Mouse (Mus musculus) lung, adult 2 months (tissue): ENCODE measurements around the gene Cab39l. TPM values are rescaled to one million over a fixed set of nuclear protein-coding genes. Genes with fewer than 3 reads are reported as not detected.

ENCODE experiments used
- DNase-seq: peaks from one replicate; pipeline ENCODE4 v3.0.0; 2022
- H3K4me1 ChIP-seq: fragments of 200-500 bp; 2 replicates; pipeline ENCODE4 v1.6.1; 2011; ENCODE audit warnings: low read length; ENCODE audit not compliant: control insufficient read depth, insufficient read depth
- H3K4me3 ChIP-seq: fragments of 200-500 bp; replicated peaks from 2 replicates; pipeline ENCODE3; 2011; ENCODE audit warnings: low read depth, mild to moderate bottlenecking, control low read depth, low read length; ENCODE audit errors: extremely low read depth
- CTCF ChIP-seq: fragments of 200-500 bp; IDR thresholded peaks from 2 replicates; pipeline ENCODE4 v1.5.1; 2011; ENCODE audit warnings: mild to moderate bottlenecking, low read length, control low read depth; ENCODE audit not compliant: insufficient read depth
- POLR2A ChIP-seq: fragments of 200-500 bp; IDR thresholded peaks from 2 replicates; pipeline ENCODE4 v1.6.1; 2011; ENCODE audit warnings: low read depth, mild to moderate bottlenecking, control low read depth, low read length, borderline replicate concordance; ENCODE audit errors: extremely low read depth
- WGBS: fragments of 180-500 bp; shearing (Covaris S2); methylation state at CpG from one replicate; pipeline ENCODE4 v1.1.7; 2018; 5-methylcytosine and 5-hydroxymethylcytosine counted together
- polyA plus RNA-seq: library from polyadenylated mRNA; depleted of rRNA; stranded (reverse); fragments of >200 nt; gene quantifications from 2 replicates; pipeline ENCODE4 v1.2.3, GENCODE M21; 2012; rRNA removed

Cab39l gene
- polyA plus RNA-seq, 1 experiment, result 13.1 TPM

DNA sequence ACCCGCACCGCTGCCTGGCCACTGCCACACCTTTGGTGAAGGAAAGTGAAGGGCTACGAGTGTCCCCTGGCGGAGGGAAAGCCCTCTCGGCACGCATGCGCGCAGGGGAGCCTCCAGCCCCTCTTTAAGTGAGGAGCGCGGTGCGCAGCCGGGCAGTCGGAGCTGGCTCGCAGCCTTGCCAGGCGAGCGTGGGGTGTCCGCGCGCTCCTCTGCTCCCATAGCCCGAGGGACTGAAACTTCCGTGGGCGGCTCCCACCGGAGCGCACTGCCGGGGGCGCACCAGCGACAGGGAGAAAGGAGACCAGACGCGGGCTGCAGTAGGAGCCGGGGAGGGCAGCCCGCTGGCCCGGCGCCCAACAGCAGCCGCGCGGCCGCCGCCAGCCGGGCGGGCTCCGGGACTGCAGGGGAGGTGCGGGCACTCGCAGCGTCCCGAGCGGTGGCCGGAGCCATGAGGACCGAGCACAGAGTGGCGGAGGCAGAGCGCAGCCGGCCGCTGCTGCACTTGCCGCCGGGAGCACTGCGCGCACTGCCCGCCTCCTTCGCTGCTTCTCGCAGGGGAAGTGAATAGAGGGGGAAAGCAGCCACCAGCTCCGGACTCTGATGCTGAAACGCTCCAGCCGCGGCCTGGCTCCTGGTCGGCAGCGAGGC lies 184.5 kb downstream of the Cab39l start, which contains the start of gene Shisa2:
Gene Shisa2 (plus strand): TSS at position 151 of the 648 bp plus-strand sequence.
- peak within 1 kb of the TSS; percentile 41 for H3K4me3 ChIP-seq
- no peak for TF ChIP-seq POLR2A
- TF ChIP-seq CTCF, result 0 out of 2 replicates have a peak, but pooled peaks have one; percentile 2
- under 1% methylated on average over 62 of the region's 65 CpGs for WGBS
- DNase-seq, result peak; percentile 47
- no peaks in the 10 kb centered on the region; the same call in 1 of the 2 replicates for H3K4me1 ChIP-seq

- WGBS, result 2% methylated on average over 51 of the region's 51 CpGs
- TF ChIP-seq POLR2A (no peak), CTCF (no peak)
- Histone ChIP-seq H3K4me3 (peak overlapping the region; percentile 41), H3K4me1 (no peaks in the 10 kb centered on the region; the same call in 1 of the 2 replicates)
- peak; percentile 11 for DNase-seq
These were observed 185.1 kb downstream of the Cab39l start for GRCm38 (mm10) chr14:59625806-59626364.

DNA sequence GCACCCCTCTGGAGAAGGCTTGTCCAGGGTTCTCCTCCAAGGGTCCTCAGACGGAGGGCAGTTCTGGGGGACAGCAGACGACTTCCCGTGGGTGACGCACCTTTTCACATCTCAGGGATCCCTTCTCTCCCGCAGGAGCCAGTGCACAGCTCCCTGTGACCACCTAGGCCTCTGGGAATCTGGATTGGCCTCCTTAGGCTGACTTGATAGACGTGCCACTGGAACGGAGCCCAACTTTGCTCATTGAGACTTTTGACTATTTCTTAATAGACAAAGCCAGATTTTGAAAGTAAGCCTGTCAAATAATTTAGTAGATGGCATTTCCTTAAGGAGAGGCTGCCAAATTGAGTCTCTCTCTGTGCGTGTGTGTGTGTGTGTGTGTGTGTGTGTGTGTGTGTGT lies 185.9 kb downstream of the Cab39l start:
- no peaks in the 10 kb centered on the region; the same call in 1 of the 2 replicates for H3K4me1 ChIP-seq
- DNase-seq, result no peak
- TF ChIP-seq CTCF (no peak), POLR2A (no peak)
- H3K4me3 ChIP-seq, result no peak overlapping the region
- WGBS, result 38% methylated on average over 8 of the region's 8 CpGs

GRCm38 (mm10) chr14:59627142-59627680 lies 186.4 kb downstream of the Cab39l start:
- no peak overlapping the region for H3K4me3 ChIP-seq
- 45% methylated on average over 9 of the region's 9 CpGs for WGBS
- DNase-seq, result no peak
- H3K4me1 ChIP-seq, result no peaks in the 10 kb centered on the region; the same call in 1 of the 2 replicates
- TF ChIP-seq POLR2A (no peak), CTCF (no peak)

- 59% methylated on average over 7 of the region's 7 CpGs for WGBS
These were observed 187.1 kb downstream of the Cab39l start for GRCm38 (mm10) chr14:59627823-59628222.

GRCm38 (mm10) chr14:59629308-59629707 lies 188.5 kb downstream of the Cab39l start:
- WGBS, result 84% methylated on average over 15 of the region's 15 CpGs
- no peak for TF ChIP-seq POLR2A
- TF ChIP-seq CTCF, result no peak
- no peak overlapping the region for H3K4me3 ChIP-seq
- no peak for DNase-seq
- H3K4me1 ChIP-seq, result no peaks in the 10 kb centered on the region; the same call in 1 of the 2 replicates

More at GRCm38 (mm10) chr14:59627823-59628222, 187.1 kb downstream of the Cab39l start:
- Histone ChIP-seq H3K4me1 (no peaks in the 10 kb centered on the region; the same call in 1 of the 2 replicates), H3K4me3 (no peak overlapping the region)
- DNase-seq, result no peak
- TF ChIP-seq POLR2A (no peak), CTCF (no peak)

GRCm38 (mm10) chr14:59630096-59630495 lies 189.3 kb downstream of the Cab39l start:
- no peak for DNase-seq
- Histone ChIP-seq H3K4me1 (no peaks in the 10 kb centered on the region; the same call in 1 of the 2 replicates), H3K4me3 (no peak overlapping the region)
- WGBS, result 83% methylated on average over 9 of the region's 9 CpGs
- TF ChIP-seq POLR2A (no peak), CTCF (no peak)

- TF ChIP-seq POLR2A, result no peak
- TF ChIP-seq CTCF, result no peak
- DNase-seq, result no peak
- WGBS, result 90% methylated on average over 6 of the region's 6 CpGs
These were observed 191.3 kb downstream of the Cab39l start for GRCm38 (mm10) chr14:59632067-59632466.

DNA sequence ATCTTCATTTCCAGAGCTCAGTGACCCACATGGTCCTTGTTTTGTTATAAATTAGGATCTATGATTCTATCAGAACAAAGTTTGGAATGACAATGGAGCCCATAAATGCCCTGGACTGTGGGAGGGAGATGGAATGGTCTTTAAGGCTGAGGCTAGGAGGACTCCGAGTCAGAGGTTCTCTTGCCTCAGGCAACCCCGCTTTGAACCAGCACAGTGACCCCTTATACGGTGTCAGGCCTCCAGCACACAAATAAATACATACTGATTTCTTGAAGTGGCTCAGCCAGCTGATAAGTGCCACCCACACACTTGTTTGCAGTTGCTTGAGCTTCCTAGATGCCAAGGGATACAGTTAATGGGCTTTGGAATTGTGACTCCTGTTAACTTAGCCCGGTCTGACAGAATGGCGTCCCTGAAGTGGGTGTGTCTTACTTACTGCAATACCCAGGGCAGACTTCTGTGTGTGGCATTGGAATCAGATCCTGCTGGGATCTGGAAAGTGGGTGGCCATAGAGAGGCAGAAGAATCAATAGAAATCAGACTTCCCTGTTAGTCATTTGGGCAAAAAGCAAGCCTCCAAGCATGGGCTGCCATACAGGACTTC lies 192.6 kb downstream of the Cab39l start:
- Histone ChIP-seq H3K4me3 (no peak overlapping the region), H3K4me1 (no peaks in the 10 kb centered on the region)
- no peak for DNase-seq
- no peak for TF ChIP-seq CTCF
- TF ChIP-seq POLR2A, result no peak
- 61% methylated on average over 5 of the region's 5 CpGs for WGBS

More at GRCm38 (mm10) chr14:59632067-59632466, 191.3 kb downstream of the Cab39l start:
- Histone ChIP-seq H3K4me1 (no peaks in the 10 kb centered on the region), H3K4me3 (no peak overlapping the region)

- Histone ChIP-seq H3K4me1 (no peaks in the 10 kb centered on the region), H3K4me3 (no peak overlapping the region)
- TF ChIP-seq CTCF, result no peak
- no peak for TF ChIP-seq POLR2A
- no peak for DNase-seq
- 83% methylated on average over 9 of the region's 9 CpGs for WGBS
These were observed 193.2 kb downstream of the Cab39l start for GRCm38 (mm10) chr14:59633988-59634387.

Other genes starting within 250 kb of the Cab39l start
- 10.2 and 11.7 TPM in 2 replicates for gene Rcbtb1, start 239.8 kb upstream of the Cab39l start, polyA plus RNA-seq
- not detected in 2 replicates for gene Gm6904, start 180.8 kb upstream of the Cab39l start, polyA plus RNA-seq
- 0.80 and 0.96 TPM in 2 replicates for gene Phf11a, start 143.4 kb upstream of the Cab39l start, polyA plus RNA-seq
- 1.2 and 1.6 TPM in 2 replicates for gene Phf11b, start 99.6 kb upstream of the Cab39l start, polyA plus RNA-seq
- gene Phf11d, start 75.5 kb upstream of the Cab39l start, polyA plus RNA-seq, result 11.5 and 17.3 TPM in 2 replicates
- gene Phf11c, start 45.6 kb upstream of the Cab39l start, polyA plus RNA-seq, result 0.36 and 0.70 TPM in 2 replicates
- gene Setdb2, start 88 bp upstream of the Cab39l start, polyA plus RNA-seq, result 3.1 and 5.1 TPM in 2 replicates
- gene Cdadc1, start 157.0 kb downstream of the Cab39l start, polyA plus RNA-seq, result 6.3 and 9.9 TPM in 2 replicates
- 8.1 and 10.9 TPM in 2 replicates for gene Shisa2, start 184.3 kb downstream of the Cab39l start, polyA plus RNA-seq